Mouse (Mus musculus): ENCODE results near the gene Pfkp. TPM values are rescaled to one million over a fixed set of nuclear protein-coding genes. Genes with fewer than 3 reads are reported as not detected.

Pfkp gene
- polyA plus RNA-seq, 1 experiment from 2014 or later = 29.6 TPM

DNA sequence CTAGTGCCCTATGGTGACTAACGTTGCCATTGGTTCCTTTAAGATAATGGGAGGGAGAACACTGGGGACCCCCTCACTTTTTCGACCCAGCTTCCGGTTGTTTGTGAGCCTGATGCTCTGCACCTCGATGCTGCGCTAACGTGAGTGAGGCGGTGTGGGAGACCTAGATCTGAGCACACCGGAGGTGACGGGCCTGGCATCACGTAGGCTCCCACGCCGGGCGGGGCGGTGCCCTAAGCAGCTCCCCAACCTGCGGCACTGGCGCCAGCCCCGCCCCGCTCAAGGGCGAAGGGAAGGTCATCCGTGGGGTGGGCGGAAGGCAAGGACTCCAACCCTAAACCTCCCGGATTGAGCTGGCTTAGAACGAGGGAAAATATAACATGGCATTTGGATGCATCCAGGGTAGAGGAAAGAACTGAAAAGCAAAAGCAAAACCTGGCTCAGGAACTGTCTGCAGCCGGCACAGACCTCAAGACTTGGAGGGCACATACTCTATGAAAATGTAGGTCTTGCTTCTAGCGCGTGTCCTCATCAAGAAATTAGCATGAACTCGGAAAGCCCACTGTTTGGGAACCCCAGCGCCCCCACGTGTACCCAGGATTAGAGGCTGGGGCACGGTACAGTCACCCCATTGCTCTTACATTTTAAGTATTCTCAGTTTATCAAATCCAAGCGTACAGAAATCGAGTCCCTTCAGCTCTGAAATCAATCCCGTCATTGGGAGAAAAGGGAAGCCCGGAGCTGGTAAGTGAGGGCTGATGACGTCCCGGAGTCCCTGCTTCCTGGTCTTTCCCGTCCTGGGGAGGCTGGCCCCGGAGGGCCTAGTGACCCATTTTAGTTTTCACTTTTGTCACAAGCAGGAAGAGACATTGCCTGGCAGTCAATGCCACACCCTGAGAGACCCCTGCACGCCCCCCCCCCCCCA lies 1.2 kb downstream of the Pfkp start:
- Histone ChIP-seq H3K4me1 (peaks cover 15% of the 10 kb centered on the region), H3K4me3 (replicated peaks) (peak overlapping the region; percentile 57), H3K27ac (no peak overlapping the region), H3K9me3 (no peaks in the 10 kb centered on the region), H3K36me3 (replicated peaks) (no peaks in the 10 kb centered on the region), H3K9ac (peak overlapping the region; percentile 59), H3K27me3 (peaks cover 6% of the 10 kb centered on the region; the same call in 1 of the 2 replicates), H3K4me2 (peak overlapping the region; percentile 100)
- WGBS = under 1% methylated on average over 39 of the region's 39 CpGs
- peak; percentile 39 for ATAC-seq (ENCODE audit: low FRiP score)

DNA sequence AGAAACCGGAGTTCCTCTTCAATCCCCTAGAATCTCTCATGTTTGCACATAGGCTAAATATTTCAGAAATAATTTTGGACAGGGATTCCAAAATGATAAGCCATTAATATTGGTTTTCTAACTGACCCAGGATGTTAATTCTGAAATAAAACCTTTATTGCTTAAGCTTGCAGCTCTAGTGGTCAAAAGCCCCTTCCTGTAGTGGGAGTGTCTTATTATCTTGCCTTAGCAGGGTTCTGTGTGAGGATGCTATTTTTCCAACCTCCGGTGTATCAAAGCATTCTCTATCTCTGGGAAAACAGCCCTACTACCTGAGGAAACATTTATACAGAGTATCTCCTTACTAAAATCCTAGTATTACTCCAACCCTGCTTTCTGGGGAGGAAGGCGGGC lies 1.9 kb downstream of the Pfkp start:
- Histone ChIP-seq H3K9ac (peak overlapping the region; percentile 59; the same call in 1 of the 2 replicates), H3K4me1 (peaks cover 15% of the 10 kb centered on the region), H3K36me3 (replicated peaks) (no peaks in the 10 kb centered on the region), H3K4me3 (replicated peaks) (peak overlapping the region; percentile 57), H3K9me3 (no peaks in the 10 kb centered on the region), H3K27me3 (peaks cover 6% of the 10 kb centered on the region; the same call in 1 of the 2 replicates), H3K4me2 (peak overlapping the region; percentile 100), H3K27ac (no peak overlapping the region)
- 46% methylated on average over 3 of the region's 3 CpGs for WGBS
- ATAC-seq (ENCODE audit: low FRiP score) = no peak

DNA sequence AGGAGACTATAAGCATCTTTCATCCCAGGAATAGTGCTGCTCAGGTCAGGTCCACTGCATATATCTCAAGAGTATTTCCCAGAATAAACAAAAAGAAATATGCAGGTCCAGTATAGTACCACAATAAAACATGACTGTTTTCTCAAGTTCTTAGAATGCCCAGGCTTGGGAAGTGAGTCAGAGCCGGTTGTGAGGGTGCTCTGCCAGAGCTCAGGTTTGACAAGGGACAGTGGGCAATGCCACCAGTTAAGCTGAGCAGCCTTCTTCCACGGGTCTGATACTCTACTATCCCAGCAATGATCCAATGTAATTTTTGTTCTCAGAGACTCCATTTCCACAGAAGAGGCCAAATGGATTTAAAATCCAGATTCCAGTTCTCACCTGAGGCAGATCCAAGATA lies 2.3 kb downstream of the Pfkp start:
- H3K27ac ChIP-seq = no peak overlapping the region
- no peak for ATAC-seq (ENCODE audit: low FRiP score)
- no peaks in the 10 kb centered on the region for H3K9me3 ChIP-seq
- H3K9ac ChIP-seq = no peak overlapping the region
- peaks cover 6% of the 10 kb centered on the region; the same call in 1 of the 2 replicates for H3K27me3 ChIP-seq
- no peak overlapping the region for H3K4me2 ChIP-seq
- H3K36me3 ChIP-seq (replicated peaks) = no peaks in the 10 kb centered on the region
- H3K4me1 ChIP-seq = peaks cover 15% of the 10 kb centered on the region
- no peak overlapping the region for H3K4me3 ChIP-seq (replicated peaks)
- WGBS = 83% methylated on average over 2 of the region's 2 CpGs

DNA sequence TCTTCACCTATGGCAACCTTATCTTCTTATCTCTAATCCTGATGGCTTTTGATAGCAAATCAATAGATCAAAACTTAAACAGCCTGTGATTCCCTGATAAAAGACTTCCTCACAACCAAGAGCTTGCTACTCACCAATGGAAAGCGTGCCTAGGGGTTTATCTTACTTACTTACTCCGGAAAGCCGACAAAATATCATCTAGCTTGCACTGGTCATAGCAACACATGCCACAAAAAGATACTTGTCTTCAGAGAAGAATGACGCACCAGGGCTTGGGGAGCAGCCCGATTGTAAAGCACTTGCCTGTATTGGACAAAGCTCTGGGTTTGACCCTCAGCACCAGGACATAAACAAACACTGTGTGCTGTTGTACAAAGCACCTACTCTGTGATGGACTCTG lies 4.6 kb downstream of the Pfkp start:
- Histone ChIP-seq H3K4me1 (peaks cover 14% of the 10 kb centered on the region), H3K27me3 (peaks cover 6% of the 10 kb centered on the region; the same call in 1 of the 2 replicates), H3K4me3 (replicated peaks) (no peak overlapping the region), H3K4me2 (no peak overlapping the region), H3K36me3 (replicated peaks) (no peaks in the 10 kb centered on the region), H3K9me3 (no peaks in the 10 kb centered on the region), H3K9ac (no peak overlapping the region), H3K27ac (no peak overlapping the region)
- 86% methylated on average over 5 of the region's 5 CpGs for WGBS
- no peak for ATAC-seq (ENCODE audit: low FRiP score)

DNA sequence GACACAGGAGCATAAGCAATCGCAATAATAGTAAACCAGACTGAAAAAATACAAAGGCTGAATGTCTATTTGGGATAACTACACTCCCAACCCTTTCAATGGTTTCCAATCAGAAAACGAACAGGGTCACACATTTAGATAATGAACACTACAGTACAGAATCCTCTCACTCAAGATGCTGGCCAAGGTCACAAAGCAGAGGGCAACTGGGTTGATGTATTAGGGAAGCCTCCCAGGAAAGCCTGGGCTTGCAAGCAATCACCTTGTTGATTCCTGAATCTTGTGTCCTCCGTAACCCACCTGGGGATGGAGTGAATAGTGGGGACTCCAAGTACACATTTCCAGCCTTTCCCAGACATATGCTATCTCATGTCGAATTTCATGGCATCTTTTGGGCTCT lies 5.6 kb downstream of the Pfkp start:
- H3K36me3 ChIP-seq (replicated peaks) = no peaks in the 10 kb centered on the region
- H3K9me3 ChIP-seq = no peaks in the 10 kb centered on the region
- no peak overlapping the region for H3K9ac ChIP-seq
- no peak overlapping the region for H3K4me3 ChIP-seq (replicated peaks)
- H3K27me3 ChIP-seq = peaks cover 6% of the 10 kb centered on the region; the same call in 1 of the 2 replicates
- no peak overlapping the region for H3K27ac ChIP-seq
- H3K4me2 ChIP-seq = no peak overlapping the region
- 86% methylated on average over 4 of the region's 4 CpGs for WGBS
- H3K4me1 ChIP-seq = peaks cover 11% of the 10 kb centered on the region
- ATAC-seq (ENCODE audit: low FRiP score) = no peak

DNA sequence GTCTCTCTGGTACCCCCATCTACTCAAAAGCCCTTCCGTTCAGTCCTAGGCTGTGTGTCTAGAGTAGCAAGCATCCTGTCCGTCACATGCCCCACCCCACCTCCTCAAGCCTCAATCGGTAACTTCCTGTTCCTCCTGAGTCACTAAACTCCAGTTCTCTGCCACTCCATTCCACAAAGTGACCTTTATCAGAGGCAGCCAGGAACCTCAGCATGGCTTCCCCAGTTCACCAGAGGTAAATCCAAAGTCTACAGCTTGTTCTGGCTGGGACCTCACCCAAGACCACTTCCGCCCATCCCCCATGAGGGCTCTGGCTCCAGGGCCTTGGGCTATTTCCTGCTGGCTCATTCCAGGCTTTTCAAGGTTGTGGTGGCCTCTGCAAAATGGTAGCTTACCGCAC lies 6.1 kb downstream of the Pfkp start:
- Histone ChIP-seq H3K36me3 (replicated peaks) (no peaks in the 10 kb centered on the region), H3K4me2 (no peak overlapping the region), H3K27me3 (peaks cover 6% of the 10 kb centered on the region; the same call in 1 of the 2 replicates), H3K4me3 (replicated peaks) (no peak overlapping the region), H3K4me1 (peaks cover 6% of the 10 kb centered on the region), H3K9ac (no peak overlapping the region), H3K27ac (no peak overlapping the region), H3K9me3 (no peaks in the 10 kb centered on the region)
- ATAC-seq (ENCODE audit: low FRiP score) = no peak
- 91% methylated on average over 5 of the region's 5 CpGs for WGBS

DNA sequence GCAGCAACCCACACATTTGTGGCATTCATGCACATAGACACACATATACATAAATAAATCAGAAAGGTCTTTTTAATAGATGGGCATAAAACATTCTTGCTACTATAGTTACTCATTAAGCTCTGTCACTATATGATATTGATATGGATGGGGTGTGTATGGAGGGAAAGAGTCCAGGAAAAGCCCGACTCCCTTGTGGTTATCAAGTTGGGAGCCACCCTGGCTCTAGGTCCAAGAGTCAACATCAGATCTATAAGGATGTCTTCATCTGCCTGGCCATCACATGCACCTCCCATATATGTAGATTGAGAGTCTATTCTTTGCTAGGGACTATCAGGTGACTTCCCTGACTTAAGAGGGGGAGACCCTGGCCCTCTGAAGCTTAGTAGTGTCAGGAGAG lies 7.1 kb downstream of the Pfkp start:
- peaks cover 3% of the 10 kb centered on the region; the same call in 1 of the 2 replicates for H3K4me1 ChIP-seq
- H3K36me3 ChIP-seq (replicated peaks) = no peaks in the 10 kb centered on the region
- peaks cover 6% of the 10 kb centered on the region; the same call in 1 of the 2 replicates for H3K27me3 ChIP-seq
- H3K9me3 ChIP-seq = no peaks in the 10 kb centered on the region
- no peak overlapping the region for H3K4me2 ChIP-seq
- no peak for ATAC-seq (ENCODE audit: low FRiP score)
- H3K4me3 ChIP-seq (replicated peaks) = no peak overlapping the region
- no peak overlapping the region for H3K27ac ChIP-seq
- H3K9ac ChIP-seq = no peak overlapping the region
- 84% methylated on average over 1 of the region's 1 CpGs for WGBS

DNA sequence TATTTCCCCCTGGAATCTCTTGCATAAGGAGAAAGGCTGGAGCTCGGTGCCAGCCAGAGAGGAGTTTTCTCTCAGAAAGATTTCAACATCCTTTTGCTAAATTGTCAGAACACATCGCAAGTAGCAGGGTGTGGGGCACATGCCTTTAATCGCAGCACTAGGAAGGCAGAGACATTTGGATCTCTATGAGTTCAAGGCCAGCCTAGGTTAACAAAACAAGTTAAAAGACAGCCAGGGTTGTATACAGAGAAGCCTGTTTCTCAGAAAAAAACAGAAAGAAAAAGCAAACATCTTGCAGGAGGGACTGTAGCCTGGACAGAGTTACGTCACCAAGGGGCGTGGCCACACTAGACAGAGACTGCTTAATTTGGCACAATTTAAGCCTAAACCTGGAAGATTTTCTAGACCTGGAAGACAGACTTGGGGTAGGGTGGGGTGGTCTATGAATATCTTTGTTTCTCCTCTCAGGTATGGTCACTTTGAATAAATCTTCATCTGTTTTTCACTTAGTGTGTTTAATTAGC lies 9.0 kb downstream of the Pfkp start:
- WGBS = 85% methylated on average over 5 of the region's 5 CpGs
- no peak overlapping the region for H3K4me2 ChIP-seq
- H3K27ac ChIP-seq = no peak overlapping the region
- no peak overlapping the region for H3K9ac ChIP-seq
- H3K4me3 ChIP-seq (replicated peaks) = no peak overlapping the region
- no peak for ATAC-seq (ENCODE audit: low FRiP score)
- no peaks in the 10 kb centered on the region for H3K27me3 ChIP-seq
- no peaks in the 10 kb centered on the region for H3K9me3 ChIP-seq
- peaks cover 4% of the 10 kb centered on the region; the same call in 1 of the 2 replicates for H3K4me1 ChIP-seq
- no peaks in the 10 kb centered on the region for H3K36me3 ChIP-seq (replicated peaks)

DNA sequence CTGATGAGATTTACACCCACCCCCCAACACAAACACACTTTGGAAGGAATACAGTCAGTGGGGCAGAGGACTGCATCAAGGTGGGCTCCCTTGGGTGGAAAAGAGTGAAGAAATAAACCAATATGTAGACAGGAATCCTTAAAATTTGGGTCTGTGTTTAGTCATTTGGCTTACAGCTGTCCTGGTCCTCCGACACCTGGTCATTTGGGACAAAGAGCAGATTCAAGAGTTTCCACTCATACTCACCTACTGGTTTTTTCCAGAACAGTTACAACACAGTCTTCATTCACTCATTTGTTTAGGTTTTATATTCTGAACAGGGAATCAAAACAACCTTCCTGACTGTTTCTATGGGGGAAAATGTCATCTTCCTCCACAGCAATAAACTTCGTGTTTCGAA lies 9.6 kb downstream of the Pfkp start:
- no peak overlapping the region for H3K4me2 ChIP-seq
- H3K4me3 ChIP-seq (replicated peaks) = no peak overlapping the region
- no peaks in the 10 kb centered on the region for H3K36me3 ChIP-seq (replicated peaks)
- no peak overlapping the region for H3K9ac ChIP-seq
- H3K9me3 ChIP-seq = no peaks in the 10 kb centered on the region
- ATAC-seq (ENCODE audit: low FRiP score) = no peak
- H3K27me3 ChIP-seq = no peaks in the 10 kb centered on the region
- peaks cover 4% of the 10 kb centered on the region; the same call in 1 of the 2 replicates for H3K4me1 ChIP-seq
- 93% methylated on average over 3 of the region's 3 CpGs for WGBS
- no peak overlapping the region for H3K27ac ChIP-seq

DNA sequence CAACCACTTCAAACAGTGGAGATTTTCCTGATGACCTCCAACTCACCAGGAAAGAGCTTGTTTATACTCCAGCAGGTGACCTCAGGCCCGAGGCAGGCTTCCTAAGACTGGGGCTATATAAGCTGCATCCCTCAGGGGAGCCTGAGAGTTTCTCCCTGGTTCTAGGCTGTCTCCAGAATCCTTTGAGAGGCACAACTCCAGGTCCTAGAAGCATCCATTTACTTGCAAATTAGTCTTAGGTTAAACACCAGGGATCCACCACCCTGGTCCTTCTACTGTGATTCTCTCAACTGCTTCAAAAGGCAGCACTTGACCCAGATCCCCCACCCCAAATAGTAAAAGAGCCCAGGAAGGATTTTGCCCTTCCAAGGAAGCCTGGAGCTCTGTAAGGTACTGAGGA lies 10.2 kb downstream of the Pfkp start:
- WGBS = 41% methylated on average over 1 of the region's 1 CpGs
- no peaks in the 10 kb centered on the region for H3K9me3 ChIP-seq
- ATAC-seq (ENCODE audit: low FRiP score) = no peak
- no peak overlapping the region for H3K9ac ChIP-seq
- H3K4me2 ChIP-seq = no peak overlapping the region
- no peak overlapping the region for H3K27ac ChIP-seq
- no peaks in the 10 kb centered on the region for H3K36me3 ChIP-seq (replicated peaks)
- H3K4me3 ChIP-seq (replicated peaks) = no peak overlapping the region
- H3K27me3 ChIP-seq = no peaks in the 10 kb centered on the region
- H3K4me1 ChIP-seq = peaks cover 4% of the 10 kb centered on the region; the same call in 1 of the 2 replicates

DNA sequence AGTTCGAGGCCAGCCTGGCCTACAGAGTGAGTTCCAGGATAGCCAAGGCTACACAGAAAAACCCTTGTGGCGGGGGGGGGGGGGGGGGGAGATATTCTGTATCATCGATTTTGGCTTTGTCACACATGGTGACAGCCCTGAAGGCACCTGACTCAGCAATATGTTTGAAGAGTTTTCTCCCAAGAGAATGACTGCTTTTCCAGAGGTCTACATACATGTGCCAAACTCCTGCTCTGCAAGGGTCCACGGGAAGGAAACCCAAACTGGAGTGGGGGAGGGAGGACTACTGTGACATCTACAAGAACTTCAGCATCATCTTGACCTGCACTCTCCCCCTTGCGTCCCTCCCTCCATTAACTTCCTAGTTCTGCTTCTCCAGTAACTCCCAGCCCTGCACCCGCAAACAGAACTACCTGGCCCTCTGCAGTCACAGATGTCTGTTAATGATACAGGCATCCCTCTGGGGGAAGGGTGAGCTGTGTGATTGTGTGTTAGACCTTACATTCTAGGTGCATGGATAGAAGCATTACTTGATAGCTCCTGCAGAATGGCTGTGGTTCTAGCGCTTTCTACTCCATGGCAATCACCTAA lies 10.9 kb downstream of the Pfkp start:
- Histone ChIP-seq H3K27me3 (no peaks in the 10 kb centered on the region), H3K36me3 (replicated peaks) (no peaks in the 10 kb centered on the region), H3K27ac (no peak overlapping the region), H3K9me3 (no peaks in the 10 kb centered on the region), H3K4me2 (no peak overlapping the region), H3K9ac (no peak overlapping the region), H3K4me1 (peaks cover 4% of the 10 kb centered on the region; the same call in 1 of the 2 replicates), H3K4me3 (replicated peaks) (no peak overlapping the region)
- WGBS = 89% methylated on average over 6 of the region's 7 CpGs
- no peak for ATAC-seq (ENCODE audit: low FRiP score)

DNA sequence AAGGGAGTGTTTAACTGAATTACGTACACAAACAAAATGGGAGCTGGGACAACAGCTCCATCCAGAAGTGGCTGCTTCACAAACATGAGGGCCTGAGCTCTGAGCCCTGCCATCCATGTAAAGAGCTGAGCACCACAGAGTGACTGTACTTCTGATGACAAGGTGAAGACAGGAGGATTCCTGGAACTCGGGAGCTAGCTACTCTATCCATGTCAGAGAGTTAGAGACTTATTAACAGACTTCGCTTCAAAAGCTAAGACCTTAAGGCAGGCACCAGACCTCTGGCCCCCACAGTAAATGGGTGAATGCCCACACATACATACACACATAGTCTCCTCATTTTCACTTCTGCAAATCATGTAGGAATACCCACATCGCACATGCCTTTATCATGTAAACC lies 11.6 kb downstream of the Pfkp start:
- no peak for ATAC-seq (ENCODE audit: low FRiP score)
- WGBS = 89% methylated on average over 4 of the region's 4 CpGs
- no peaks in the 10 kb centered on the region for H3K9me3 ChIP-seq

More for the DNA sequence above, 11.6 kb downstream of the Pfkp start:
- Histone ChIP-seq H3K36me3 (replicated peaks) (no peaks in the 10 kb centered on the region), H3K4me1 (peaks cover 4% of the 10 kb centered on the region; the same call in 1 of the 2 replicates), H3K9ac (no peak overlapping the region), H3K27me3 (no peaks in the 10 kb centered on the region), H3K4me2 (no peak overlapping the region), H3K27ac (no peak overlapping the region), H3K4me3 (replicated peaks) (no peak overlapping the region)
